Mouse (Mus musculus): Measurements from ENCODE around the gene Fam84a.

Fam84a gene

DNA sequence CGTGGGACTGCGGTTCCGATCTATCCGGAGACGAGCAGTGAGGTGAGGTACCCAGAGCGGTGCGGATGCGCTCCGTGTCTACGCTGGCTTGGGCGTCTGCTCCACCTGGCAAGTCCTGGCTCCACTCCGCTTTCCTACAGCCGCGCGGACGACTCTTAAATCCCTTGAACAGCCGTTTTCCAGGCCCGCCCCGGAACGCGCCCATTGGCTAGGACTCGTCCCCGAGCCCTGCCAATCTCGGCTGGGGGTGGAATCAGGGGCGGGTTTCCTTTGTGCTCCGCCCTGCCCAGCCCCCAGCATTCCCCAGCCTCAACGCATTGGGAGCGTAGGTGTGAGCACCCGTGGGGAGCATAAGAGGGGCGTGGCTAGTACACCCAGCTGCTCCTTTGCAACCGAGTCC, at the start of gene Fam84a:
Fam84a (minus strand) TSS at position 134 of the 400 bp plus-strand sequence.
- DNase-seq (ENCODE audit: low spot score in 2 of 2) = peak; percentile 96 to 98

DNA sequence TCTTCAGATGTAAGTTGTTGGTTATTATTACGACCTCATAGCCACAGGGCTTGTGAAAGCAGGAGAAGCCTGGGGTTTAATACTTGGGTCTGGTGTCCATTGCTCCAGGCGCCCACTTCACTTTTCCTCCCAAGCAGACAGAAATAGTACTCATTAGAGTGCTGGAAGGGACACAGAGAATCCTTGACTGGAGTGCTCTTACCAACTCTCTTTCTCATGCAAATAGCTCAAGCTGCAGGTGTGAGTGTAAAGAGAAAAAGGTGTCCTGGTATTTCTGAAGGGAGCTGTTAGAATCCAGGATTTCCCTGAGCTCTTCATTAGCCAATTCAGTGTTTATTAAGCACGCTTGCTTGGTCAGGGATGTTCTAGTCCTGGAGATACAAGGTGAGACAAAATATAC, 43.6 kb upstream of the Fam84a start:
- no peak for DNase-seq (ENCODE audit: low spot score in 2 of 2)

DNA sequence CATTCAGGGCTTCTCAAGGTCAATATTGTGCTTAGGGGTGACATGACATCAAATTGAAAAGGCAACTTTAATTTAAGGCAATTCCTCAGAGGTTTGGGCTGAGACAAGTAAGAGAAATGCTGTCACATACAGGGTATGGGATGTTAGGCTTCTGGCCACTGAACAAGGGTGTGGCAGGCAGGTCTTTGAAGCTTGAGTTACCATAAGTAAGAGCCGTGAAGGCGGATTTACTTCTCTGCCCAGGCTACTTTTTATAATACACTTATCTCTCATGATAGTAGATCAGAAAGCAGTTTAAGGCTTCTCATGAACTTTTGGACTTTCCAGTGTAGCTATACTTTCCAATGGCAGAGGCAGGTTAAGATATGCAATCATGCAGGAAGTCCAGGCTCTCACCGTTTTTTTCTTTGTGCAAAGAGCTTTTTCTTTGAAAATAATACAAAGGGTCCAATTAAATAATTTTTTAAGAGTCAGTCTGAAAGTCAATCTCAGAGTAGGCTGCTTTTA, 34.9 kb upstream of the Fam84a start:
- no peak for DNase-seq (ENCODE audit: low spot score in 2 of 2)

DNA sequence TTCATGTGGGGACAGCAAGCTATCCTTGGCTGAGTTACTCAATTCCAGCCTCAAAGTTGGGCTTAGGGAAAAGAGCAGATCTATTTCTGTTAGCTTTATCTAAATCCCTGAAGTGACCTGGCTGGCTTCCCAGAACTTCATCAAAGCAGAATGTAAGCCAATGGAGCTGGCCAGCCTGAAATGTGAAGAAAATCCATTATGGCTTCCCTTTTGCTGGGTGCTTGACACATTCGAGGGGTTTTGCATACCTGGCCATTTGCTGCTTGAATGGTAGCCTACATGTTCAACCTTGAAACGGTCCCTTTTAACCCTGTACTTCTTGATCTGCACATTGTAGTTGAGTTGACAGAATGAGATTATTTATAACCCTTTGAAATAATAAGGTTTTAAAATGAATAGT, 13.9 kb upstream of the Fam84a start:
- DNase-seq (ENCODE audit: low spot score in 2 of 2) = no peak

DNA sequence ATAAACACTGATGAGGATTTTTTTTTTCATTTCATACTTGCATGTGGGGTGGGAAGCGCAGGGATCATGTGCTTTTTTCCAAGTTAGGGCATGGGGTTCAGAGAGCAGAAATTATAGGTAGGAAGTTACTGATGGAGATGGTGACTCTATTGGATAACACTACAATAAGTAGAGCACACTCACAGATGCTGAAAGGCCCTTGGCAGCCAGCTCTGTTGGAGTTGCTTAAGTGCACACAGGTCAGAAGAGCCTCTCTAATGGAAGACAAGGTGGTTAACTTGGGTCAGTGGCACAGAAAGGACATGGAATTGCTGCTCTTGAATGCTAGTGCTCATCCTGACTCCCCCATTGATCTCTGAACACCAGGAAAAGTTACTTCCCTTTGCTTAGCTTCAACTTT, 13.1 kb upstream of the Fam84a start:
- DNase-seq (ENCODE audit: low spot score in 2 of 2) = no peak

DNA sequence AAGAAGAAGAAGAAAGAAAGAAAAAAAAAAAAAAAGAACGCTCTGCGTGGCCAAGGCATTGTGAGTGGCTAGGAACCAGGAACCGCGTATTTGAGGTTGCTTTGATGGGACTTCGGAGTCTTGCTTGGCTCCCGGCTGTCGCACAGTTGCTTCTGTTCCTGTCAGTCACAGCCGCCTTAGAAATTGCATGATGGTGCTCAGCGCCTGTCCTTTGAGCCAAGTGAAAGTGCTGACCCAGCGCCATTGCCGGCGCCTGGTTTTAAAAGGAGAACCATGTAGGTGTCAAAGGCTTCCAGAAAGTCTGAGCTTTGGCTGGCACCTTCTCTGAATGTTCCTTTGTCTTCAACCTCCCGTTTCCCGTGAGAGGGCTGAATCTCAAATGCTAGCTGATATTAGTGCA, 572 bp upstream of the Fam84a start:
- peak; percentile 43 to 49 for DNase-seq (ENCODE audit: low spot score in 2 of 2)

DNA sequence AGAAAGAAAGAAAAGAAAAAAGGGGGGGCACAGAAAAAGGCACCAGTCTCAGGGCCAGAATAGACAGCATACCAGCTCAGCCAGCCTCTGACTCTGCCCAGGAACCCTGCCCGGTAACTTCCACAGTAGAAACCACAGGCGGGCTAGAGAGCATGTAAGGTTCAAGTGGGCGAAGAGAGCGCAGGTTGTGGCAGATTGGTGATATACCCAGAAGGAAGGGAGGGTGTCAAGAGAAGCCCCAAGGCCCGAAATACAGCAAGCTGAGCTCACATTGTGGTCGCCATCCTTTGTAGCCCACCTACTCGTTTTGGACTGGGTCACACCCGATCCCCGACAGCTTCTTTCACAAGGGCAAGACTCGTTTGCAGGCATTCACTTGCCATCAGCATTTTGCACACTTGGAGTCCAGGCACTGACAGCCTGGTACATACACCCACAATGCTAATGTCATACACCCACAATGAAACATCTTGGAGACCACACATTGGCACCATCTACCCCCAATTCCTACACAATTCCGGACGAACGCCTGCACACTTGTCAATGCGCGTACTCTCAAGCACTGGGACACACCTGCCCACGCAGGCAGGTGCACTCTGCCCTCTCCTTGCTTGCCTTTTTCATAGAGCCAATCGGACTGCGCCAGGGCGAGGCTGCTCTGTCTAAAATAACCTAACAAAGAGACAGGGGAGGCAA, 770 bp downstream of the Fam84a start:
- peak; percentile 71 to 76 for DNase-seq (ENCODE audit: low spot score in 2 of 2)

DNA sequence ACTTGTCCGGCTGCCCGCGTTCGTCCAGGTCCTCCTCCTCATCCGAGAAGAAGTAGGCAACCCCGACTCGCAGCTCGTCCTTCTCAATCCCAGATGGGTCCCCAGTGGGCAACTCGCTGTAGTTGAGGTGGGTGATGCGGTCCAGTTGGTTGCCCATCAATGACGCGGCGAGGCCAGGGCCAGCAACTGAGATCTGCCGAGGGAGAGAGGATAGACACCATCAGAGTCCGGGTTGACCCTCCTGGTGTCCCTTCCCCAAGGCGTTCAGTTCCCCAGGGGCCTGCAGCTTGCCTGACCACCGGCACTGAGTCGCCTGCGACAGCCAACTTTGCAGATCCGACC, 1.3 kb downstream of the Fam84a start:
- DNase-seq (ENCODE audit: low spot score in 2 of 2) = peak in 1 of 2 experiments; percentile 46

DNA sequence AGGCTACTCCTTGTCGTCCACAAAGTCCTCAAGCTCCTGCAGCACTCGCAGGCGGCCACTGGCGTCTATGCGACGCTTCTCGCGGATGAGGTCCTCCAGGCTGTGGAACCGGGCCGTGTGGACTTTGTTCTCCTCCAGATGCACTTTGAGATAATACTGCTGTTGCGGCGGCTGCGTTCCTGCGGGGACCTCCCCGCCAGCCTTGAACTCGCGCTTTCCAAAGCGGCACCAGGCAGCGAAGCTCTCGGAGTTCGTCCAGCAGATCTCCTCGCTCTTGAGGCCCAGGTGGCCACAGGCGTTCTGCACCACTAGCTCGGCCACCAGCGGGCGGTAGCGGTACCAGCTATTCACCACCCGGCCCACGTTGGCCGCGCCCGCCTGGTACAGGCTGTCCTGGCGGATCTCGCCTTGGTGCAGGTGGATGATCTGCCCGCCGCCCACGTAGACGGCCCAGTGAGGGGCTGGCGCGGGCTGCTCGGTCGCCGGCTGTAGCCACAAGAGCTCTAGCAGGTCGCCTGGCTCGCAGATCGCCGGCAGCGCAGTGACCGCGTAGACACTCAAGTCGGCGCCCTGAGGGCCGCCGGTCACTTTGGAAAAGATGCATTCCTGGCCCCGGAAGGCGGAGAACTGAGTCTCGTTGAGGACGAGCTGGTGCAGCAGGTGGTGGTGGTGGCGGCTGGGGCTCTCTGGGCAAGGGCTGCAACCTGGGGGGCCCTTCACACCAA, 1.8 kb downstream of the Fam84a start:
- peak; percentile 79 to 89 for DNase-seq (ENCODE audit: low spot score in 2 of 2)

DNA sequence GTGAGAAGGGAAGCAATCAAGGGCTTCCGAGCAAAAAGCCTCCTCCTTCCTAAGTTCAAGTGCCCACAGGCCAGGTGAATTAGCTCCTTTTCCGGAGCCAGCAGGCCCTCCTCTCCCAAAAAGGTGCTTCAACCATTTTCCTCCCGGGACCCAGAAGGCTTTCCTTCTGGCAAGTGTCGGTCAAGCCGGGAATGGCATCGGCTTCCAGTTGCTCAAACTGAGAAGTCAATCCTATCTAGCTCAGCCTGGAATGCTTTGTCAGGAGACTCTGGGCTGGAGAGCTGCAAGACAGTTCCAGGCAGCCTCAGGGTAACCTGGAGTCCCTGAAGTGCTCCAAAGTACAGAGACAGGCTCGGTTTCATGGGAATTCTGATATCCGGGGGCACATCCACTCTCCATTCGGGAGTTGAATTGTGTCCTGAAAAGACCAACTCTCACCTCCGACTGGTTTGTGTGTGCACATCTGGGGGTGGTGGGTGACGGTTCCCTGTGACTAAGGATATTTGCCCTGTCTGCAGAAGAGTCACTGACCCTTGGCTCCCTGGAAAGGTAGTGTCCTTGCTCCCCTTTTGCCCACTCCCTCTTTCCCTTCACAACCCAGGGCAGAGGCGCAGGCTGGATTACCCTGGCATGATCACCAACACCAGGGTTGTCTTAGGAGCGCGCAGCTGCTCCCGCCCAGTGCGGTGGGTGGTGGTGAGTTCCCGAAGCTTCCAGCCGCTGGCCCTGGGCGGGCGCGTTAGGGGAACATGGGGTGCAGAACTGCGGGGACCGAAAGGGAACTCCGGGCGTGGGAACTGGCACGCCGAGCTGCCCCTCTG, 2.6 kb downstream of the Fam84a start:
- peak; percentile 22 to 37 for DNase-seq (ENCODE audit: low spot score in 2 of 2)

DNA sequence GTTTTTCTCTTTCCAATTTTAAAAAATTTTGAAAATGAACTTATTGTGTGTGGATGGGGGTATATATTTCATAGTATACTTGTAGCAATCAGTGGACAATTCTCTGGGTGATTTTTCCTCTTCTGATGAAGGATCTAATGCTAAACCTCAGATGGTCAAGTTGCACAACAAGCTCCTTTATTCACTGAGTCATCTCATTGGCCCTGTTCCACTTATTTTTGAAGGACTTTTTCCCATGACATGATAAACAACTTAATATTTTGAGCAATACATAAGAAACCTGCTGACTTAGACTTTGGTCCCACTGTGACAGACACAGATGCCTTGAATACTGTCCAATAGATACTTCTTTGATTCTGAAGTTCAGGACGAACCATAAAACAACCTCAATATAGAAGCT, 14.8 kb downstream of the Fam84a start:
- no peak for DNase-seq (ENCODE audit: low spot score in 2 of 2)

DNA sequence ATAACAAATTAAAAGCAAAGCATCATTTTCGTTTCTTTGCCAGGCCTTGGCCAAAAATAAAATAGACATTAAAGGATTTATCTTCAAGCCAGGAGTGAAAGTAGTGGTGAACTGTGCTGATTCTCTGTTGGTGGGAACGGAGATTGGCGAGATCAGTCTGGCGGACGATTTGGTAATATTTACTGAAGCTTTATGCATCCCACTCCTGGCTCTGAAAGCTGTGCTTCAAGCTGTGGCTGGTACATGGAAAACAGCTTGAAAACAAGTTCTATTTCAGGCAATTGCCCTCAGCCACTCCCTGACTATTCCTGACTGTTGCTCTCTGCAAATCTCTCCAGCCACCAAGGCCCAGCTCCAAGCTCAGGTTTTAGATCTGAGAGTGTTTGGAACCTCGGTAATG, 37.1 kb downstream of the Fam84a start:
- DNase-seq (ENCODE audit: low spot score in 2 of 2) = peak; percentile 20 to 21

DNA sequence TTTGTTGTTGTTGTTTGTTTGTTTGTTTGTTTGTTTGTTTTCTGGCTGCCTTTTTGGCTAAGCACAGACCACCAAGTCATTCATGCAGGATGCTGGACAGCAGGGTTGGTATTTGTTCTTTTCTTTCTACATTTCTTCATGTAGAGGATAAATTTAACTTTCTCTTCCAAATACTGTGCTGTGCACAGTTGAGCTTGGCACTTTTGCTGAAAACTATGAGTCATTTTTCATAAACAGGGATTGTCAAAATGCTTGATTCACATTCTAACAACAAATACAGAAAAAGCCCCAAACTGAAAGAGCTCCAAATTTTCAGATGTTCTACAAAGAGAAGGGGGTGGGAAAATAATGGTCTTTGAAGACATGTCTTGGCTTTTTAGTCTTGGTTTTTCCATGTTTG, 54.9 kb downstream of the Fam84a start:
- peak in 1 of 2 experiments; percentile 17 for DNase-seq (ENCODE audit: low spot score in 2 of 2)

Data from right cerebral cortex, adult 2 months (tissue).